Mouse (Mus musculus) sigmoid colon, adult 10 weeks (tissue): Measurements from ENCODE around the gene Gin1. TPM values are rescaled to one million over a fixed set of nuclear protein-coding genes. Genes with fewer than 3 reads are reported as not detected.

Experiments used
- polyA plus RNA-seq: library from polyadenylated mRNA; stranded (reverse); fragments of 350-450 nt; fragmentation: Illumina TruSeq; extraction: RNeasy Lipid Tissue Mini Kit (QIAGEN cat#74804); gene quantifications from one replicate; pipeline ENCODE4 v1.2.3, GENCODE M21; 2014; ENCODE audit warnings: low read depth, low replicate concordance

Gin1 gene
- polyA plus RNA-seq = 29.4 TPM

DNA sequence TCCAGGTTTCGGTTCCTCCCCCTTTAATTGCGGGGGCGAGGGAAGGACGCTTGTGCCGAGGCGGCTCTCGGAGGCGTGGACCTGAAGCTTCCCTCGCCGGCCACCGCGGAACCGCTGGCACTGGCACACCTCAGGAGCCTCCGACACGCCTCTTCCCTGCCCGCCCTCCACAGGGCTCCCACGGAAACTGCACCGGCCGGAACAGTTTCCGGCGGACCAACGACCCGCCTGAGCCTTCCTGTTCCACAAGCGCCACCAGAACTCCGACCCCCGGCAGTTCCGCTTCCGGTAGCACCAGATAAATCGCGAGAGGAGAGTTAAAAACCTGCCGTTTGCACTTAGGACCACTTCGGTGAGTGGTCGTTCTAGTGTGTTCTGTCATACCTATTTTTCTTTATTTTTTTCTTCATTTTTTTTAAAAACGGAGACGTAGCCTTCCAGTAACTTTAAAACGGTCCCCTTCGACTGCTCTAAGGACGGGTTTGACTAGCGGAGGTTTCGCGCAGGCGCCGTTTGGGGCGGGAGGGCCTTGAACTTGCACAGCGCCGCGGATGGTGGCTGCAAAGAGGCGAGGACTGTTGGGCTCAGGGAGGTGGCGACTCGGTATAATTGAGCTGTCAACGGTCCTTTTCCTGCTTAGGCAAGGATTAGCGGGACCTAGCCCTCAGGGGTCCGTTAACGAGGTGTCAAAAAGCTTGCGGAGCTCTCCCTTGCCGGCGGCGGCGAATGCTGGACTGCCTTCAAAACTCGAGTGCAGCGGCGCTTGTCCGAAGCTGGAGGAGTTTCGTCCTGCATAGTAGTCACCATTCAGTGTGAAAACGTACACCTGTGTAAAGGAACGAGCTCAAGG, at the start of gene Gin1, which contains the start of gene Ppip5k2:
TSS of gene Gin1 (plus strand) at position 269 of the 850 bp plus-strand sequence.
TSS of gene Ppip5k2 (minus strand) at position 508 of the 850 bp plus-strand sequence.

Other genes with a start within 250 kb of the Gin1 start
- 163 TPM for gene D1Ertd622e, start 108.1 kb upstream of the Gin1 start, polyA plus RNA-seq
- 100 TPM for gene Ppip5k2, start 239 bp downstream of the Gin1 start, polyA plus RNA-seq